Mouse (Mus musculus) adrenal gland, adult 10 weeks (tissue): ENCODE data around the gene Etv3. TPM values are rescaled to one million over a fixed set of nuclear protein-coding genes. Genes with fewer than 3 reads are reported as not detected.

Experiments used
- polyA plus RNA-seq: library from polyadenylated mRNA; stranded (reverse); fragments of 350-450 nt; fragmentation: Illumina TruSeq; extraction: RNeasy Lipid Tissue Mini Kit (QIAGEN cat#74804); gene quantifications from one replicate; pipeline ENCODE4 v1.2.3, GENCODE M21; 2014; ENCODE audit warnings: low read depth, low replicate concordance

Etv3 gene
- polyA plus RNA-seq: 15.3 TPM

DNA sequence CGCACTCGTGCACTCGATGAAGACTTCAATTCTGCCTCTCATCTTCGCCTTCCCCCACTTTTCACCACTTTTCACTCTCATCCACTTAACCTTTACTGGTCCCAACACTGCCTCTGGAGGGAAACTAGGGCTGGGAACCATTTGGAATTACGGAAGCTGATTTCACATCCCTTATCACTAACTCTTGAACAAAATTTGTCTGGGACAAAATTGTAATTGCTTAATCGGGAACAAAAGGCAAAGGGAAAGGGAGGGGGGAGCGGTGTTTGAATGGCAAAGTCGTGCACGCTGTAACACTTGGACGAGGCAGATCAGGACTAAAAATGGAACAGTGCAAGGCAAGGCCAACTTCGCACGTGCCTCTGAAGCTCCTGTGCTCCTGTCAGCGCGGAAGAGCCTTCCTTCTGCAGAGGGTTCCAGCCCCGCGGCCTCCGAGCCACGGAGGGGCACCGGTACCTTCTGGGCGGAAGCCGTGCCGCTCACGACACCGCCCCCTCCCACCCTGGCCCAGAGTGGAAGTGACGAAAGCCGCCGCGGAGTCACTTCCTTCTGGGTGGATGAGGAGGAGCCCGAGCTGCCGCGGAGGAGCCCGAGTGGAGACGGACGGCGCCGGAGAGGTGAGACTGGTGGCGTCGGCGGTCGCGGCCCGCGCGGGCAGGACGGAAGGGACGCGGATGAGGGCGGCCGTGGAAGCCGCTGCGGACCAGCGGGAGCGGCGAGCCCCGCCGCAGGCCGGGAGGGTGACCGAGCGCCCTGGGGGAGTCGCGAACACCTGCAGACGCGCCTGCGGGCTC, at the start of gene Etv3:
Gene Etv3, plus strand, starts transcription at position 365 of the 794 bp plus-strand sequence.

Other genes starting within 250 kb of the Etv3 start
- gene Cd5l, start 167.5 kb upstream of the Etv3 start, polyA plus RNA-seq: not detected
- gene Fcrl1, start 149.0 kb upstream of the Etv3 start, polyA plus RNA-seq: not detected
- not detected for gene Fcrl5, start 89.6 kb upstream of the Etv3 start, polyA plus RNA-seq
- 26.7 TPM for gene Arhgef11, start 92.2 kb downstream of the Etv3 start, polyA plus RNA-seq
- not detected for gene Lrrc71, start 223.2 kb downstream of the Etv3 start, polyA plus RNA-seq